Mouse (Mus musculus): ENCODE results near the gene Hoxb2. TPM values are rescaled to one million over a fixed set of nuclear protein-coding genes. Genes with fewer than 3 reads are reported as not detected.

Gene Hoxb2
- polyA plus RNA-seq, 1 experiment from 2014 or later, result 7.5 TPM

DNA sequence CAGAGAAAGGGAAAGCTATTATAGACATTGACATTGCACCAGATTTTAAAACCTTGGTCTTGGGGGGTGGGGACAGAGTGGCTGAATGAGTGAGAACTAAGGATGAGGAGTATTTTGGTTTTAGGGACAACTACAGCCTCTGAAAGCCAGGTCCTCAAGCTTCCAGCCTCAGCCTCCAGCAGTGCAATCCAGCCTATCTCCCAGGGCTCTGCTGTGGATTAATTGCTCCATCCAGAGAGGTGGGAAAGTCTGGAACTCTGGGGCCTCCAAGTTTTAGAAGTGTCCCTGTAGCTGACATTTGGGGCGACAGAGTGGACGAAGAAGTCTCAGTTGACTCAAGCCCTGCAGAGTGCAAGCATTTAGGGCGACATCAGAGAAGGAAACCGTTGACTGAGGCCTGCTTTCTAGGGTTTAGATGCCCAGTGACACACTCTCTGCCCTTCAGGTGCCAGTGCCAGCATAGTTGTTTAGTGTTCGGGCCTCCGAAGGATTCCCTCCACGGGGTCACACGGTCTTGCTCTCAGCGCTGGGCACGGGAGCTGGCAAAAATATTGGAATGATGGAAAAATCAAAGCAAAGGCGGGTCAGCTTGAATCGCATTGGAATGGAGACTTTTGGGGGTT lies 36.4 kb upstream of the Hoxb2 start:
- H3K9me3 ChIP-seq (ENCODE audit: control insufficient read depth, low read length), result no peaks in the 10 kb centered on the region
- no peak for ATAC-seq (ENCODE audit: low read depth)
- H3K4me1 ChIP-seq (ENCODE audit: control insufficient read depth, insufficient read depth, low read length), result no peaks in the 10 kb centered on the region
- H3K27me3 ChIP-seq (replicated peaks; ENCODE audit: control insufficient read depth, insufficient read depth, low read length), result peaks cover 100% of the 10 kb centered on the region
- H3K4me2 ChIP-seq (ENCODE audit: low read depth, low read length), result no peak overlapping the region
- no peak overlapping the region for H3K27ac ChIP-seq (replicated peaks; ENCODE audit: low read depth, low read length)
- 12% methylated on average over 12 of the region's 12 CpGs for WGBS
- no peaks in the 10 kb centered on the region for H3K36me3 ChIP-seq (ENCODE audit: control insufficient read depth, insufficient read depth, low read length)
- peak overlapping the region; percentile 4; the same call in 1 of the 2 replicates for H3K4me3 ChIP-seq (ENCODE audit: low read depth, low read length)
- H3K9ac ChIP-seq (ENCODE audit: low read depth, low read length), result no peak overlapping the region
- no peak for DNase-seq (ENCODE audit: low spot score)

DNA sequence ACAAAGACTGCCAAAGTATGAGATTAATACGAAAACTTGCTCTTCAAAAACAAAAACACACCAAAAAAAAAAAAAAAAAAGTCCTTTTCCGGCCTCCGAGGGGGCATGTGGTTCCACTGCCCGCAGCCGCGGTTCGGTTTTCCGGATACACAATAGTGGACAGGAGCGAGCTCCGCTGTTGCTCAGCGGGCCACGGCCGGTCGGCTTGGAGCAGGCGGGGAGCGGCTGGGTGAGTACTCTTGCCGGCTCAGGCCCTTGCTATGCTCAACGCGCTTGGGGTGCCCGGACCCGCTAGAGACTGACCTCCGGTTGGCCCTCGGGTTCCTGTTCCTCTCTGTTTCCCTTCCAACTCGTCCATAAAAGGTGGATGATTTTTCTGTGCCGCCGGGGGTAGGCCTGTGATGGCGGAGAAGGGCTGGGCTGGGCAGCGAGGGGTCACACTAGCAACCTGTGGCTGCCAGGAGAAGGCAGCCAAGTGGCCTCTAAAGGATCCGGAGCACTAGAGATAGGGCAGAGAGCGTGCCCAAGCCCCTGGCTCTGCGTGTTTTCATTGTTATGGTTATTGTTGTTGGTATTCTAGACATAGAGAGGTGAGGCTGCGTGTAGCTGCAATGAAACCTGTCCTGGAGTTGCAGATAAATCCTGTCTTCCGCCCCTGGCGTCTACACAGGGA lies 35.5 kb upstream of the Hoxb2 start:
- Histone ChIP-seq H3K27me3 (replicated peaks; ENCODE audit: control insufficient read depth, insufficient read depth, low read length) (peaks cover 100% of the 10 kb centered on the region), H3K27ac (replicated peaks; ENCODE audit: low read depth, low read length) (no peak overlapping the region; the same call in 1 of the 2 replicates), H3K4me3 (ENCODE audit: low read depth, low read length) (peak overlapping the region; percentile 4; the same call in 1 of the 2 replicates), H3K36me3 (ENCODE audit: control insufficient read depth, insufficient read depth, low read length) (no peaks in the 10 kb centered on the region), H3K9me3 (ENCODE audit: control insufficient read depth, low read length) (no peaks in the 10 kb centered on the region), H3K4me1 (ENCODE audit: control insufficient read depth, insufficient read depth, low read length) (no peaks in the 10 kb centered on the region), H3K4me2 (ENCODE audit: low read depth, low read length) (peak overlapping the region; percentile 26; the same call in 1 of the 2 replicates), H3K9ac (ENCODE audit: low read depth, low read length) (no peak overlapping the region; the same call in 1 of the 2 replicates)
- WGBS, result 3% methylated on average over 32 of the region's 34 CpGs
- DNase-seq (ENCODE audit: low spot score) (no peak), ATAC-seq (ENCODE audit: low read depth) (no peak)

- no peaks in the 10 kb centered on the region for H3K9me3 ChIP-seq (ENCODE audit: control insufficient read depth, low read length)
- peaks cover 100% of the 10 kb centered on the region for H3K27me3 ChIP-seq (replicated peaks; ENCODE audit: control insufficient read depth, insufficient read depth, low read length)
- no peak for DNase-seq (ENCODE audit: low spot score)
- WGBS, result 5% methylated on average over 5 of the region's 5 CpGs
- H3K4me2 ChIP-seq (ENCODE audit: low read depth, low read length), result peak overlapping the region; percentile 26; the same call in 1 of the 2 replicates
- no peak overlapping the region; the same call in 1 of the 2 replicates for H3K4me3 ChIP-seq (ENCODE audit: low read depth, low read length)
- H3K27ac ChIP-seq (replicated peaks; ENCODE audit: low read depth, low read length), result no peak overlapping the region; the same call in 1 of the 2 replicates
- no peak for ATAC-seq (ENCODE audit: low read depth)
- H3K9ac ChIP-seq (ENCODE audit: low read depth, low read length), result no peak overlapping the region
- no peaks in the 10 kb centered on the region for H3K4me1 ChIP-seq (ENCODE audit: control insufficient read depth, insufficient read depth, low read length)
- H3K36me3 ChIP-seq (ENCODE audit: control insufficient read depth, insufficient read depth, low read length), result no peaks in the 10 kb centered on the region
Observed at GRCm38 (mm10) chr11:96315344-96315681, 35.0 kb upstream of the Hoxb2 start.

DNA sequence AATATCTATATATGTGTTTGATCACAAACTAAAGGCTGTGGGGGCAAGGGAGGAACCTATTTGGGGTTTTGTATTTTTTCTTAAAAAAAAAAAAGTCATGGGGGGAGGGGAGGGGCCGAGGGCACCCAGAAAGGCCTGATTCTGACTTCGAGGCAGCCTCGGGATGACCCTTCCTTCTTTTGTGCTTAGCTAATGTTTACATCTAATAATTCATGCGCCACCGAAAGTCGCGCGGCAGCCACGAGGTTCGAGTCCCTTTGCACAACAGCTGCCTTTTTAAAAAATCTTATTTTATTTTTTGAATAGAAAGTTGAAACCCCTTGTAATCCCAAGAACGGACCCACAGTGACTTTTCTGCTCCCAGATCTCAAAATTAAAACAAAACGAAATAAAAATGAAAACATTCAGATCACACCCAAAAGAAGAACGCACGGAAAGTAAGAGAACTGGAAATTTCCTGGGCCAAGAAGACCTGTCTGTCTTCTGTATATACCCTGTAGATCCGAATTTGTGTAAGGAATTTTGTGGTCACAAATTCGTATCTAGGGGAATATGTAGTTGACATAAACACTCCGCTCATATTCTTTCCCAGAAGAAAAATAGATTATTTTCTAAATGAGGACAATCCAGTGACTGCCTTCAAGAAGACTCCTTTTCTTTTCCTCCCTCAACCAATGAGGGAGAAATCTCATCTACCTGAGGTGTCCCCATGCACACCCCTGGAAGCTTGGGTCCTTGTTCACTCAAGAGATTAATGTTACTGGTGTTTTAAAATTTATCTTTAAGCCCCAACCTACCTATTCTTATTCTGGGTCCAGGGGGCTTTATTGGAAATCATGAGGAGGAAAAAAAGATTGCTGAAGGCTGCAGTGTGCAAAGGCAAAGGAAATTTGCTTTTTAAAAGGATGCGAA lies 33.4 kb upstream of the Hoxb2 start:
- Histone ChIP-seq H3K36me3 (ENCODE audit: control insufficient read depth, insufficient read depth, low read length) (no peaks in the 10 kb centered on the region), H3K27me3 (replicated peaks; ENCODE audit: control insufficient read depth, insufficient read depth, low read length) (peaks cover 100% of the 10 kb centered on the region), H3K27ac (replicated peaks; ENCODE audit: low read depth, low read length) (no peak overlapping the region), H3K4me1 (ENCODE audit: control insufficient read depth, insufficient read depth, low read length) (no peaks in the 10 kb centered on the region), H3K4me3 (ENCODE audit: low read depth, low read length) (no peak overlapping the region), H3K9me3 (ENCODE audit: control insufficient read depth, low read length) (no peaks in the 10 kb centered on the region), H3K4me2 (ENCODE audit: low read depth, low read length) (no peak overlapping the region), H3K9ac (ENCODE audit: low read depth, low read length) (no peak overlapping the region)
- DNase-seq (ENCODE audit: low spot score) (no peak), ATAC-seq (ENCODE audit: low read depth) (no peak)
- WGBS, result 7% methylated on average over 18 of the region's 18 CpGs

DNA sequence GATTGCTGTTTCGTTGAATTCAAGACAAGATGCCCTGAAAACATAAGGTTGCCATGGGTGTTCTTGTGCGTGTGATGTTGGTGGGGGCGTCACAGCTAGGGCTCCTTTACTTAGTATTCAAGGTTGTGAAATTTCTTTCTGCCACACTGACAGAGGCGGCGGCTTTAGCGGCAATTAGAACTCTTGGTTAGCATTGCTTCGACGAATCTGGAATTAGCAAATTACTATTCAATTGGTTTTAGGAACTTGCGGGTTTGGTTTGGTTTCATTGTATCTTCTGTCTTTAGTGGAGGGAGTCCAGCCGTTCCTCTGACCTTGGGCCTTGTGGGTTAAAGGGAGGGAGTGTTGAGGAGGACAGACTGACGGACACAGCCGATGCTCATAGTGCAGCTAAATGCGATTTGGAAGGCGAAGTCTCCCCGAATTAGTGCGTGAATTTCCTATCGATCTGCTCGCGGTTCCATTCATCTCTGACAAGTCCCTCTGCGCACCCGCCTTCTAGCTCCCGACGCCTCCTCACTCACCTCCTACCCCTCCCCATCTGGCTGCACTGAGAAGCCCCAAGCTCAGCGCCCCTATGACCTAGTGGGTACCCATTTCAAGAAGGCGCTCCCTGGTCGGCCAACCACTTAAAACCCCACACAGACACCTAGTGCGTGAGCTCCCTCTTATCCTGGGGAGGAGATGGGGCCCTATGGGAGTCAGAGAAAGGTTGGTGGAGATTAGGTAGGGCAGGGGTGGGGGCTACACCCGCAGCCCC lies 32.5 kb upstream of the Hoxb2 start, which contains the start of gene Hoxb4:
Hoxb4 (plus strand) TSS at position 660 of the 760 bp plus-strand sequence.
- H3K4me3 ChIP-seq (ENCODE audit: low read depth, low read length), result peak within 1 kb of the TSS; percentile 29
- H3K27me3 ChIP-seq (replicated peaks; ENCODE audit: control insufficient read depth, insufficient read depth, low read length), result peaks cover 100% of the 10 kb centered on the region
- ATAC-seq (ENCODE audit: low read depth) (no peak), DNase-seq (ENCODE audit: low spot score) (no peak)
- H3K4me2 ChIP-seq (ENCODE audit: low read depth, low read length), result peak within 1 kb of the TSS; percentile 47
- no peaks in the 10 kb centered on the region for H3K4me1 ChIP-seq (ENCODE audit: control insufficient read depth, insufficient read depth, low read length)
- no peaks in the 10 kb centered on the region for H3K36me3 ChIP-seq (ENCODE audit: control insufficient read depth, insufficient read depth, low read length)
- peak within 1 kb of the TSS; percentile 40; the same call in 1 of the 2 replicates for H3K9ac ChIP-seq (ENCODE audit: low read depth, low read length)
- WGBS, result 2% methylated on average over 28 of the region's 28 CpGs
- H3K27ac ChIP-seq (replicated peaks; ENCODE audit: low read depth, low read length), result no peak within 1 kb of the TSS; the same call in 1 of the 2 replicates
- no peaks in the 10 kb centered on the region for H3K9me3 ChIP-seq (ENCODE audit: control insufficient read depth, low read length)

DNA sequence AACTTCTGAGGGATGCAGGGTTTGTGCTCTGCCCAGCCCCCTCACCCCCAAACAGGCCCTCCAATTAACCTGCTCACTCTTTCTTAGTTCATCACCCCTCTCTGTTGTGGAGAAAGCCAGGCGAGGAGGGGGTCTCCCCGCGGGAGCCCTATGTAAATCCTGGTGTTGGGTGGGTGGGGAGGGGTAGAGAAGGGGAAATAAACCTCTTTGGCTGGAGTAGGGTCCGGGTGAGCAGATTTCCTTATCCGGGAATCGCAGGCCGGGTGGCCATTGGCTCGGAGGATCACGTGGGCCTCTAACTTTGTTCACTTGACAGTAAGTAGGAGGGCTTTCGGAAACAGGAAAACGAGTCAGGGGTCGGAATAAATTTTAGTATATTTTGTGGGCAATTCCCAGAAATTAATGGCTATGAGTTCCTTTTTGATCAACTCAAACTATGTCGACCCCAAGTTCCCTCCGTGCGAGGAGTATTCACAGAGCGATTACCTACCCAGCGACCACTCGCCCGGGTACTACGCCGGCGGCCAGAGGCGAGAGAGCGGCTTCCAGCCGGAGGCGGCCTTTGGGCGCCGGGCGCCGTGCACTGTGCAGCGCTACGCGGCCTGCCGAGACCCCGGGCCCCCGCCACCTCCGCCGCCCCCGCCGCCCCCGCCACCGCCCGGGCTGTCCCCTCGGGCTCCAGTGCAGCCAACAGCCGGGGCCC lies 31.8 kb upstream of the Hoxb2 start:
- Histone ChIP-seq H3K4me1 (ENCODE audit: control insufficient read depth, insufficient read depth, low read length) (no peaks in the 10 kb centered on the region), H3K9me3 (ENCODE audit: control insufficient read depth, low read length) (no peaks in the 10 kb centered on the region), H3K4me3 (ENCODE audit: low read depth, low read length) (peak overlapping the region; percentile 29), H3K4me2 (ENCODE audit: low read depth, low read length) (peak overlapping the region; percentile 47), H3K36me3 (ENCODE audit: control insufficient read depth, insufficient read depth, low read length) (no peaks in the 10 kb centered on the region), H3K27me3 (replicated peaks; ENCODE audit: control insufficient read depth, insufficient read depth, low read length) (peaks cover 100% of the 10 kb centered on the region), H3K27ac (replicated peaks; ENCODE audit: low read depth, low read length) (no peak overlapping the region; the same call in 1 of the 2 replicates), H3K9ac (ENCODE audit: low read depth, low read length) (peak overlapping the region; percentile 40; the same call in 1 of the 2 replicates)
- peak; percentile 71; the same call in 1 of the 2 replicates for ATAC-seq (ENCODE audit: low read depth)
- peak; percentile 45 for DNase-seq (ENCODE audit: low spot score)
- WGBS, result 1% methylated on average over 25 of the region's 45 CpGs

DNA sequence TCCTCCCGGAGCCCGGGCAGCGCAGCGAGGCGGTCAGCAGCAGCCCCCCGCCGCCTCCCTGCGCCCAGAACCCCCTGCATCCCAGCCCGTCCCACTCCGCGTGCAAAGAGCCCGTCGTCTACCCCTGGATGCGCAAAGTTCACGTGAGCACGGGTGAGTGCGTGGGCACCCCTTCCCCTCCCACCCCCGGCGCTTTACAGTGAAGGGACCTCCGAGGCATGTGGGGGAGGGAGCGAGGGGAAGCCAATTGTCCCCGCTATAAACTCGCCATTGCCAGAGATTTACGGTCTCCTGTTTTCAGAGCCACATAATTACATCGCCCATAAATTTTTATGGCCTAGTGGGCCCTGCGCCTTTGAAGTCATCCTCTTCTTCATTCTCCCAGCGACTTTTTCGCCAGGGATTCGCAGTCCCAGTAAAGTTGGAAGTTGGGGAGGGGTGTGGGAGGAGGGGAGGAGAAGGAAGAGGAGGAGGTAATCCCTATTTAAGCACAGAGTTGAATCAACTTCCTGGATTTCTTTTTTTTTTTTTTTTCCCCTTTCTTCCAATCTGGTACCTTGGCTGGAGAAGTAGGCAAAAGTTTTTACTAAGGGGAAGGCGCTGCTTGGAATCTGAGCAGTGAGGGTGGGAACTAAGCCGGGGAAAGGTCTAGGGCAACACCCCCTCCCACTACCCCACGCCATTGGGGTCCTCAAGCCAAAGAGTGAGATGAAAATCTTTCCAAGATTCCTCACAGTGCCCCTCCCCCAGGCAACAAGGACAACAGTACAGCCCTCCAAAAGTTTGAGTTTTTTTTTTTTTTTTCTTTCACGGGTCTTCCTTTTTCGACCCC lies 31.0 kb upstream of the Hoxb2 start:
- peak overlapping the region; percentile 40; the same call in 1 of the 2 replicates for H3K9ac ChIP-seq (ENCODE audit: low read depth, low read length)
- H3K4me1 ChIP-seq (ENCODE audit: control insufficient read depth, insufficient read depth, low read length), result no peaks in the 10 kb centered on the region
- no peak for DNase-seq (ENCODE audit: low spot score)
- H3K9me3 ChIP-seq (ENCODE audit: control insufficient read depth, low read length), result no peaks in the 10 kb centered on the region
- peak overlapping the region; percentile 29 for H3K4me3 ChIP-seq (ENCODE audit: low read depth, low read length)
- no peak overlapping the region; the same call in 1 of the 2 replicates for H3K27ac ChIP-seq (replicated peaks; ENCODE audit: low read depth, low read length)
- no peaks in the 10 kb centered on the region for H3K36me3 ChIP-seq (ENCODE audit: control insufficient read depth, insufficient read depth, low read length)
- no peak; the same call in 1 of the 2 replicates for ATAC-seq (ENCODE audit: low read depth)
- WGBS, result under 1% methylated on average over 15 of the region's 34 CpGs
- peak overlapping the region; percentile 47 for H3K4me2 ChIP-seq (ENCODE audit: low read depth, low read length)
- H3K27me3 ChIP-seq (replicated peaks; ENCODE audit: control insufficient read depth, insufficient read depth, low read length), result peaks cover 100% of the 10 kb centered on the region

Measured in embryonic facial prominence, embryonic 14.5 days (tissue).